Mouse (Mus musculus) thymus, adult 2 months (tissue): ENCODE measurements at regions not wholly inside any gene's neighbourhood (a gene's known extent, or its start where the extent isn't known, plus 50 kb on each side); places are given as distances from the start of the nearest gene placed in this dataset.

Experiments
- CTCF ChIP-seq: fragments of 200-500 bp; IDR thresholded peaks from 2 replicates; pipeline ENCODE4 v1.5.1; 2012; ENCODE audit warnings: mild to moderate bottlenecking, control low read depth, low read length, moderate library complexity, borderline replicate concordance; ENCODE audit not compliant: control insufficient read depth, poor library complexity, insufficient read depth; ENCODE audit errors: extremely low read depth
- POLR2A ChIP-seq: fragments of 200-500 bp; IDR thresholded peaks from 2 replicates; pipeline ENCODE4 v1.6.1; 2012; ENCODE audit warnings: mild to moderate bottlenecking, low read length, control low read depth, moderate library complexity; ENCODE audit not compliant: control insufficient read depth, poor library complexity, insufficient read depth; ENCODE audit errors: extremely low read depth

- TF ChIP-seq CTCF (no peak), POLR2A (no peak)
Observed at GRCm38 (mm10) chr10:99357347-99357746, 94.3 kb downstream of the Dusp6 start.
